Mouse (Mus musculus): ENCODE measurements at regions not wholly inside any gene's neighbourhood (a gene's known extent, or its start where the extent isn't known, plus 50 kb on each side); places are given as distances from the start of the nearest gene placed in this dataset.

DNA sequence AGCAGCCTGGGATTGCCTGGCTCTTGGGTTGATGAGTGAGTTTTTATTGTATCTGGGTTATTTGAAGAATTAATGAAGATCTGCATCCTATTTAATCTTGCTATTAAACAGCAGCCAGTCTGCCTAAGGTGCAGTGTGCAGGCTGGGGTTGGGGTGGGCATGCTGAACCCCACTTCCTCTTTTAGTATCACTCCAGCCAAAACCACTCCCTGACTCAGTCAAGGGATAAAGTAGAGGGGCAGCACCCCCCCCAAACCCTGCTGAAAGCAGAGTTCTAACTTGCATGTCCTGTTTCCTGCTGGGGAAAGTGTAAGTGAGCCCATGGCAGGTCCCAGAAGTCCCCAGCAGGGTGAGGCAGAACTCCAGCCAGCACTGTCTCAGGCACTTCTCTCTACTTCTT lies 292.7 kb upstream of the Rtl1 start:
- no peak for DNase-seq

DNA sequence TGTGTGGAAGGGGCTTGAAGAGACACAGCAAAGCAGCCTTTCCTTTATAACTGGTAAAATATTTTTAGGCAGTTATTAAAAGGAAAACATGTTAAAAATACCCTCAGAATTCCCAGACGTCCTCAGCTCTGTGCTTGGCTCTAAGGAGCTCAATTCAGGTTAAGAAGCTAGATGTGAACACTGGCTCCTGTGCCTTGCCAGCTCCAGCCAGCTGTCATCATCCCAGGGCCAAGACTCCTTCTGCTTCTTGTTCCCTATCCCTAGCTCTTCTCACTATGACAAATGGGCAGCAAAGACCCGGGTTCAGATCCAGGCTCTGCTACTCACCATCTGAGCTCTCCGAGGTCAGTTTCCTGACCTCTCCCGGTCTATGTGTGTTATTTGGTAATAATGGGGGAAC lies 293.5 kb upstream of the Rtl1 start:
- no peak for DNase-seq

DNA sequence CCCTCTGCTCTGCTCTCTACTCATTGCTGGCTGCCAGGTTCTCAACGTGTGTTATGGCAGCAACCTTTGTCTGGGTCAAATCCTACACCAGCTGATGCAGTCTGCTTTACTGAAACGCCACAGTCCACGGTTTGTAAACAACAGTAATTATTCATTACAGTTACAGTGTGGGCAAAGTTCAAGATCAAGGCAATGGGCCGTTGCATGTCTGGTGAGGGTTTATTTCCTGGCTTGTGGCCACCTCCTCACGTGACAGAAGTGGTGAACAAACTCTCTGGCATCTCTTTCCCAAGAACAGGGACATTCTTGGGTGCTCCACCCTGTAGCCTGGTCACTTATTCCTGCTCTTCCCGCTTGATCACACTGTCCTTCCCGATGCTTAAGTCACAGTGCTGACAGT lies 295.3 kb upstream of the Rtl1 start:
- no peak for DNase-seq

DNA sequence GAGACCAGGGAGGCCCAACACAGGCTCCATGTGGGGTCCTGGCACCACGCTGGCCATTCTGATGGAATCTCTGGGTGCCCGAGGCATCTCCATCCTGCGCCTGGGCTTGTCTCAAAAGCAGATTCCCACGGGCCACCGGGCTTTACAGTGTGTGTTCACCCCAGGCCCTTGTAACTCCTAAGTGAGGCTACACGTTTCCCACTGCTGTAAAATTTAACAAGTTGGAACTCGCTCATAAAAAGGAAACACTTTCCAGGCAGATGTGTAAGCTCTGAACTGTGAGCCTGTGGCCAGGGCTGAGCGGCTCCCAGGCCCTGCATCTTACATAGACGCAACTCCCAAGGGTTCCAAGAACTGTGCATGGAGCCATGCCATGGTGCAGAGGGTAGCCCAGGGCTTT lies 296.3 kb upstream of the Rtl1 start:
- DNase-seq, result no peak

DNA sequence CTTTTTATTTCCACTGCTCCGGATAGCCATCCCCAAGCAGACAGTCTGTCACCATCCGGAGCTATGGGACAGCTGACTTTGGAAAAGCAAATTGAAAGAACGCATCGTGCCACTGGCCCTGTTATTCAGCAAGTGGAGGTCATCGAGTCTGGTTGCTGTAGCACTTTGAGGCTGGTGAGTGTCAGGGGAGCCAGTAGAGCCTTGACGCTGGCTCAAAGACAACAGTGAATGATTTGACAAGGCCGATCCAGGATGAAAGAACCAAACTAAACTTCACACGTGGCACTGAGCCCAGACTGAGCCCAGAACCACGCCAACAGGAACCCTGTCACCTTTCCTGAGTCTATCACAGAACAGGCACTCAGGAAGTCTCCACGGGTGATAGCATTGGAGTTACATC lies 296.8 kb upstream of the Rtl1 start:
- no peak for DNase-seq

DNA sequence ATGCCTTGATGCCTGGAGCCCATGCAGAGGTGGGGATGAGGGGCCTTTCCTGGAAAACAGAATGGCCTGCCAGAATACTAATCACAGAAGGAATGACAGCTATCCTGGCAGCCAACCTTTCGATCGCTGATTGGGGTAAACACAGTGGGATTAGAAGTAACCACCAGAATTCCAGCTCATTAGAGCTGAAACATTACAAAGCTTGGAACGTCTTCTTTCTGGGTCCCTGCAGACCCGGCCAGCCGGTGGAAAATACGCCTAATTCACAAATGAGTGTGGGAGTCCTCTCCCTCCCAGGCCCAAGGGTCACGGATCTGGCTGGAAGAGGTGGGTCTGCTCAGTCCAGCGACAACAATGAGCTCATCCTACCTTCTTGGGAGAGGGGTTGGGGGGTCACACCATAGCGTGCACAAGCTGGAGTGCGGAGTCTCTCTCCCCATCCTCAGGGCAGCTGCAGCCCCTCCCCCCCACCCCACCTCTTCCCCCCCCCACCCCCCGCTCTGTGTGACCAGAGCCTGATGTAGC lies 297.8 kb upstream of the Rtl1 start:
- no peak for DNase-seq

DNA sequence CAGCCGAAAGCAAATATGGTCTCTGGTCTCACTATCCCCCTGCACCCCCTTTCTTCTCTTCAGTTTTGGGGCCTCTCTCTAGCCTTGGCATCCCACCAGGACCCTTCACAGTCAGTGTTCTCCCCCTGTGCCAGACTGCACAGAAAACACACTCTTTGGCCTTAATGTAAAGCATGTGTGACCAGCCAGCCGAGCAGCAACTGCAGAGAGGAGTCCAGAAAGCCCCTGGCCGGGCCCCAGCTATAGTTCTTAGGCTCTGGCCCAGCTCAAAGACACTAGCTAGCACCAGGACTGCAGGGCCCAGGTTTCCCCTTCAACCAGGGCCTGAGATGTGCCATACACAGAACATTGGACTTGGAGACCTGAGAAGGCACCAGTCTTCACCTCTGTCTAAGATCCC lies 299.3 kb upstream of the Rtl1 start:
- DNase-seq, result no peak

DNA sequence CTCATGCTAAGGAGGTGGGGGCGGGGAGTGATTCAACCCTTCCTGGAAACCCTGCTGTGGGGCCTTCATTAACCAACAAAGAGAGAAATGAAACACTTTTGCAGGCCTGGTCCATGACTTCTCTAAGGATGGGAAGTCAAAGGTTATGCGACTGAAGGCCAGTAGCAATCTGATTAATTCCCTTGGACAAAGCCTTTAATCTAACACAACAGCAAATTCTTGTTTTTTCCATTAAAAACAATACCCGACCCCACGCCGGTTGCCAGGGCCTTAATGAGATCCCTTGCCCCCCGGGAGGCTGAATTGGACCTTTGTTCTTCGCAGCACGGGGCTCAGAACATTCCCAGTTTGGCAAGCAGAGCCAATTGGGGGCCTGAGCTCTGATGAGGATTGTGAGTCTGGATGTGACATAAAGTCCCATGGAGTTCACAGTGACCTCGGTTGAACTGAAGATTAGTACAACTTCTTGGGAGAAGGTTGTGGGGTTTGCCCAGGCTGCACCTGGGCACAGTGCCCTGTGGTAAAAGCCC lies 310.9 kb upstream of the Rtl1 start:
- no peak for DNase-seq

DNA sequence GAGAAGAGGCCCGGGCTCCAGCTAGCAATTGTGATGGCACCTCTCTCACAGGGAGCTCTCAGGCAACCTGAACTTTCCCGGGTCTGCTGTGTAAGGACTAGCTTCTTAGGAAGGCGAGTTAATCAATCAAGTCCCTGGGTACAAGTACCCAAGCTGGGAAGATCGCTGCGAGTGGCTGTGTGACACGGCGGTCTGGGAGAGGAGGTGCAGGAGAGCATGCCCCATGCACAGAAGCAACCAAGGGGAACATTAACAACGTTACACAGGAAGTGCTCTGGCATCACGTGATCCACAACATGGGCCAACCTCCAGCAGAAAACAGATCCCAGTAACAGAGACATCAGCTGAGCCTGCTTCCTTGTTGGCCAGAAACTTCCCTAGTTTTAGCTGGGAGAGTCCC lies 311.4 kb upstream of the Rtl1 start:
- DNase-seq, result no peak

DNA sequence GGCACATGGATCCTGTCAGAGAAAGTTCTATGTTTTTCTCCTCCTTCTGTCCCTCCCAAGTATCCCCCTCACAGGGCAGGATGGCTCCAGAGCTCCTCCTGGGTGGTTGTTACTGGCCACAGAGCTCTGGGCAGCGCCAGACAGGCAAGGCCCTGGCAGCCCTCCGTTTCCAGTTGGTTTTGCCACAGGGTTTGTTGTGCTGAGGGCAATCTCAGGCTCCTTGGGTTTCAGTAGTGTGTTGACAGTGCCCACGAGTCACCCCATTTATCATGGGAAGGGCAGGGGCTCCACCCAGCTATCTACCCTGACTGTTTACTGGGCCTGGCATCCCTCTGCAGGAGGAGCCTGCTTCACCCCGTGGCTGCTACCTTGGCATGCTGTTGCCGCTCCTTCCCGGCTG lies 317.6 kb upstream of the Rtl1 start:
- no peak for DNase-seq

DNA sequence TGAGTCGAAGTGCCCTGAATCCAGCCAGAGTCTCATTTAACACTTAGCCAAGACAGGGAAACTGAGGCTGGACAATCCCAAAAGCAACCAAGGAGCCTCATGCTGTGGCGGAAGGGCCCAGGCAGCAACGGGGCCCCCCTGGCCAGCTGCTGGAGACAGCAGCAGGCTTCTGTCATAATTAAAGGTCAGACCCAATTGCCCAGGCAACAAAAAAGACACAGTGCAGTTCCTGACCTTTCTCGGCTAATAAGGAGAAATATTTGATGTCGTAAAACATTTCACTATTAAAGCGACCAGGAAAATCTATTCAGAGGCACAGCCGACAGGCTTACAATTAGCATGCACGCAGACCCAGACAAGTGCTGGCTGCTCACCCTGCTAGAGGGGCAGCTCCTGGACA lies 318.8 kb upstream of the Rtl1 start:
- no peak for DNase-seq

DNA sequence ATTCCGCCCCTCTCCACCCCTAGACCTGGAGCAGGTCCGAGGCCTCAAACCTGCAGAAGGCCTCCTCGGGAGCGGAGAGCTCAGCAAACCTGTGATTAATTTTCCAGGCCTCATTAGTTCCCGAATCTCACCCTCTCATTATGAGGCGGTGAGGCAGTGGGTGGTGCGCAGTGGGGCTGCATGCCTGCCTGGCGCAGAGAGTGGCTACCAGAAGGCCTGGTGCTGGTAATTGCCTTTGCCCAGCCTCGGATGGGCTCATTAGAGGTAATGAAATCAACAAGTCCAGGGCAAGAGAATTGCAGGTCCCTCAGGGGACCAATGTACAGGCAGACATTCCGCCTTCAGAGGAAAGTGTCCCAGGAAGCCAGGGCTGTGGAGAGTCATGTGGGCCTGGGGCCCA lies 322.0 kb upstream of the Rtl1 start:
- no peak for DNase-seq

DNA sequence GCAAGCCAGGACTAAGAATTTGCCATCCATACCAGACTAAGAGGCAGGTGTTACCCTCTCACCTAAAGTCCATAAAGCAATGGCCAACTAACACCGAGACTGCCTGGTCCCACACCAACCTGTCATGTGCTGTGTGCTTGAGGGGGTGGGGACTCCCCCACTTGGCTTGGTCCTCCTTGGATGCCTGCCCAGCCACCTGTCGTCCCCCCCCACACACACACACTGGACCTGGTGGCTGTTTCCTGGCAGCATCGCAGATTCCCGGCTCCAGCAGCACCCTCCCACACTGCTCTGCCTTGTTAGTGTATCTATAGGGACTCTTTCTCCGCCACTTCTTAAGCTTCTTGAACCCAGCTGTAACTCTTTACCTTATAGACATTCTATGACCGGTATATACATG lies 325.7 kb upstream of the Rtl1 start:
- DNase-seq, result no peak

DNA sequence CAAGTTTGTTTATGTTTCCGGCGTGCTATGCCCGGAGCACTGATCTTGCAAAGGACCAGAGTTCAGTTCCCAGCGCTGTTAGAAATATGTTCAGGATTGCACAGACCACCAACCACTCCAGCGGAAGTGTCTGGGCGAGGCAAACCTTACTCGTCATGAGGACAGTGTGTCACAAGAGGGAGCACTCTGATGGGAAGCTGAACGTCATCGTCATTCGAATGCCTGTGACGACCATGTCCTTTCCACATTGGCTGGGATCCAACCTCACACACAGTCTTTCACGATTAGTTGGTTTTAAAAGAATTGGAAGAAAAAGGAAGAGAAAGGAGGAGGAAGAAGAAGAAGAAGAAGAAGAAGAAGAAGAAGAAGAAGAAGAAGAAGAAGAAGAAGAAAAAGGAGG lies 326.5 kb upstream of the Rtl1 start:
- no peak for DNase-seq

DNA sequence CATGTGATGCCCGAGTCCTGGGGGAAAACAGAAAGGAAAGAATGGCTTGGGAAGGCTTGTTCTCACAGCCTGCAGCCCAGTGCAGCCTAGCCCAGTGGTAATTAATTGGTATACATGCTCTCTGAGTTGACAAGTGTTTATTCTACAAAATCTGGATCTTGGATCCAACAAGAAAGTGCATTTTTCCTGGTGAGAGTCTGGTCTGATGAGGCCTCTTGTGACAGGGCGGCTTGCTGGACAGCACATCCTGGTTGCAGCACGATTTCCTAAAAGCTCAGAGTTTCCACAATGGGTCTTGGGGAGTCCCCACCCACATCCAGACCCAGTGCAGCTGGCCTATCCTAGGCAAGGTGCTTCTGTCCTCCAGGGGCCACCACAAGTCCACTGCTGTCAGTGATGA lies 332.7 kb upstream of the Dio3 start:
- DNase-seq, result no peak

DNA sequence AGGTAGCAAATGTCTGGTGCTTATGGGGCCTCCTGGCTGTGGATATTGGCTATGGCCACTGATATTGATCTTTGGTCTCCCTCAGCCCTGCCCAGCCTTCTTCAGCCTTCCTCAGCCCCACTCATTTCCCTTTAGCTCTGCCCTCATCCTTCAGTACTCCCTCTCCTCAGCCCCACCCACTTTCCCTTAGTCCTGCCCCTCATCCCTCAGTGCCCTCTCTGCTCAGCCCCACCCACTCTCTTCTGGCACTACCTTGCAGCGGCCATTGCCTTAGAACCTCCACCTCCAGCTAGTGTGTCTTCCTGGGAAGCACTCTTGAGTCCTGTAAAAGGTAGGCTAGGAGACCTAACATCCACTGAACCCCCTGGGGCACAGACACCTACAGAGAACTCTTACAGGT lies 331.9 kb upstream of the Dio3 start:
- no peak for DNase-seq

DNA sequence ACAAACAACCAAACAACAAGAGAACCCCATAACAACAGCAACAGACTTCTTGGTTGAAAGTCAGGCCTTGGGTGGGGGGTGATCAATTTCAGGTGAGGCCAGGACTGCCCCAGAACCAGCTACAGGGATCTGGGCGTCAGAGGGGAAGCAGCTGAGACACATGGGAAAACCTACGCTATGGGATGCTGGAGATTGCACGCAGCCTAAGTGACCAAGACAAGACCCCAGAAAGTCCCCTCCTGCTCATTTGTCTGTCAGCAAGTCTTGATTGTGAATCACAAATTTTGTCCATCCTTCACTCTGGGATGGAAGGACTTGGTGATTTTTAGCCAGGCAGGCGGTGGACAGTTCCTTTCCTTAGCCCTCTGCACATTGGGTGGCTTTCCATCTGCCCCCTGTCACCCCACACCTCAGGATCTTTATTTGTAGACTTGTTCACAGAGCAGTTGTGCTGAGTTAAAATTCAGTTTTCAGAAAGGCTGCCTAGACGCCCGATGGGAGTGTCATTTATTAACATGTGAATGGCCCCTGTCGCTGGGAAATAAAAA lies 330.9 kb upstream of the Dio3 start:
- DNase-seq, result no peak

DNA sequence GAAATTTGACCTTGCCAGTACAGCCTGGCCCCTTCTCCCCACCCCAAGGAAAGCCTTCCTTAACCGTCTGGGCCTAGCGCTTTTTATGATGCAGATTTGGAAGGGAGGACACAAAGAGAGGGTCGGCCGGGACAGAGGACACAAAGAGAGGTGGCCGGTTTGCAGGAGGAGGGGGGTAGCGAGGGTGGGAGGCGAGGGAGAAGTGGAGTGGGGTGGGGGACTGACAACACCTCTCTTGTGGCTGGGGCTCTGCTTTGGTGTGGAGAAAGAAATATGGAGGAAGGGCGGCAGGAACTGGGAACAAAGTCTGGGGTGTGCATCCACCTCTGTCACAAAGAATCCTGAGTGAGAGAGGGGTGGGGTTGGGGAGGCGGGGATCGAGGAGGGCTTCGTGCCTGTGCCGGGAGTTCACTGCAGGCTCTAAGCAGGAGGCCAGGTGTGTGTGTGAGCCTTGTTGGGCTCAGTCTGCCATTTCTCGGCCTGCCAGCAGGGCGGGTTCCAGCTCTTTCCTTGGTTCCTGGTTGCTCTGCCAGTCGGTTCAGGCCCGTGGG lies 330.4 kb upstream of the Dio3 start:
- no peak for DNase-seq

DNA sequence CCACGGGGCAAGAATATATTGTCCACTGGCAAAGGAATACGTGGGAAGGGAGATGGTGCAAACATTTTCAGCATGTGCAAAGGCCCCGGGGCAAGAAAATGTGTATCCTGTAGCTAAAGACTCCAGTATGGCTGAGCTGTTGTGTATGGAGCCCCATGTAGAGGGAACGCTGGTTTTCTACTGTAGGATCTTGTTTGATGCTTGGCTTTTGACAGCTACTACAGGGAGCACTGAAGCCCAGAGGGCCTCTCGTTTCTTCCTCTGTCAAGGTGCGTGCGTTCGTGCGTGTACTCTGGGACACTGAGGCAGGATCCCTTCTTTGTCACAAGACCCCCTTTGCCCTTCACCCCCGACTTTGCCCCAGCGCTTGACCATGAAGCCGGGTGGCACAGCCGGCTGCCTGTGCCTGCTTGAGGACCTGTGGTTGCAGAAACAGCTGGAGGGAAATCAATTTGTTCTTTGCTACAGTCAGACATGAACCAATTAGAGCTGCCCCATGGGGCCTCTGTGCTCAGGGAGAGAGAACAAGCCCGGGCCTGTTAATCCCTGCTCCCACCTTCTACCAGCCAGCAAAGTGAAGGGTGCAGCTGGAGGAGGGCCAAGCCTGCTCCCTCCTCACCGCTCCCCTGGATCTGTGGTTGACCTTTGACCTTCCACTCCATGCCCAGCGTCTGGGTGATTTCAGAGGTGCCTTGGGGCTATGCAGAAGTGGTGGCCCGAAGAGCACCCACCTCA lies 329.5 kb upstream of the Dio3 start:
- DNase-seq, result no peak

DNA sequence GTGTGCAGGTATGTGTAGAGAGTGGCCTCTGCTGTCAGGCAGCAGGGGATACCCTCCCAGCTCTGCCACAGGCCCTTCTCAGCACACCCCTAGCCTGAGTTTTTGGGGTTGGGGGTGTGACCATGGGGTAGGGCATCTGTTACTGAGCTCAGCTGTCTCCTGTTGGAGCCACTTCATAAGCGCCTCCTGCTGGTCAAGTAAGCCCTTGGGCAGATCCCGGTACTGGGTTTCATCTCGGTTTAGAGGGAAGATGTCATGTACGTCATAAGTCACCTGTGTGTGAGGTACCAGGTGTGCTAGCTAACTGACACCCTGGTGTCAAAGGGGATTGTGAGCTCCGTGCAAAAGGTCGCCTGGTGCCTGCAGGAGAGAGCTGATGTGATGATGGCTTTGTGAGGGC lies 328.2 kb upstream of the Dio3 start:
- DNase-seq, result no peak

DNA sequence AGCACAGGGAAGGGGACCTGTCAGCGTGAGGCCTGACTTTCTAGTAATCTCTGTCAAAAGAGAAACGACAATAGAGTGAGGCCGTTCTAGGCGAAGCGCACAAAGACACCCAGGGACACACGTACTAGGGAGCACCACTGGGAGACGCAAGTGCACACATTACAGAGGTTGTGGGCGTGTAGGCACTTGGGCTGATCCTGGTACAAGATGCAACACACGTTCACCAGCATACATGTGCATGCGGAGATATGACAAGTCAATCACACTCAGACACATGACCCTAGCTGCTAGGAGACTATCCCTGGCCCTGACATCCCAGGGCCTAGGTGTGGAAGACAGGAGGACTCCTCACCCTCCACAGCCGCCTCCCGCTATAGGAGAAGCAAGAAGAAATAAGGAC lies 327.4 kb upstream of the Dio3 start:
- no peak for DNase-seq

DNA sequence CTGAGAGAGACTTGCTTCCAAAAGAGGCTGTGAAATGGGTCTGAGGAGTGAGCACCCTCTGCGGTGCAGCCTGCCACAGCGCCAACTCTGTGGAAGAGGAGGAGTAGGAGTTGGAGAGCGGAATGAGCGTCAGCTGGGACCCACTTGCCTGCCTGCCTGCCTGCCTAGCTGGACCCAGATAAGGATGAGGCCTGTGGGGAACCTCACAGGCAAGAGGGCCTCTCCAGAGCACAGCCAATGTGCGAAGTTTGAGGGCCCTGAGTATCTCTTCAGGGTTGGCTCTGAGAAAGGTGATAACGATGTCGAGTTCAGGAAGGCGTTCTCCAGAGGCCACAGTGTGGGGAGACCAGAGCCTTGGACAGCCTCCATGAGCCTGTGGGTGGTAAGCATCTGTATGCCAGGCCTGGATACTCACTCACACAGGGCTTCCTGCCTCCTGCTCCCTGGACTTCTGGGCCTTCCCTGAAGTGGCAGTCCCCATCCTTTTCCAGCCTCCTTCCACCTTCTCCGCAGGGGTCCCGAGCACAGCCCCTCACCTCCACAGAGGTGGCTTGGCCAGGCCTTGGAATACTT lies 326.9 kb upstream of the Dio3 start:
- no peak for DNase-seq

DNA sequence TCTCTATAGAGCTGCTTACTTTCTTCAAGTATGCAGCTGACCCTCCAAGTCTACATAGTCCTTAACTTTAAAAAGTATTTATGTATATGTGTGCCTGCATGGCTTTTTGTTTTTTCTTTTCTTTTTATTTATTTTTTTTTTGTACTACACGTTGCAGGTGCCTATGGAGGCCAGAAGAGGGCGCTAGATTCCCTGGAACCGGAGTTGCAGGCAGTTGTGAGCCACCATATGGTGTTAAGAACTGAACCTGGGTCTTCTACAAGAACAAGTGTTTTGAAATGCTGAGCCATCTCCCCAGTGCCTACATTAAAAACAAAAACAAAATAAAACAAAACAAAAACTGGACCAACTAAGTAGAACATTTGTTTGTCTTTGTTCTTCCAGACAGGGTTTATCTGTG lies 325.9 kb upstream of the Dio3 start:
- DNase-seq, result no peak

DNA sequence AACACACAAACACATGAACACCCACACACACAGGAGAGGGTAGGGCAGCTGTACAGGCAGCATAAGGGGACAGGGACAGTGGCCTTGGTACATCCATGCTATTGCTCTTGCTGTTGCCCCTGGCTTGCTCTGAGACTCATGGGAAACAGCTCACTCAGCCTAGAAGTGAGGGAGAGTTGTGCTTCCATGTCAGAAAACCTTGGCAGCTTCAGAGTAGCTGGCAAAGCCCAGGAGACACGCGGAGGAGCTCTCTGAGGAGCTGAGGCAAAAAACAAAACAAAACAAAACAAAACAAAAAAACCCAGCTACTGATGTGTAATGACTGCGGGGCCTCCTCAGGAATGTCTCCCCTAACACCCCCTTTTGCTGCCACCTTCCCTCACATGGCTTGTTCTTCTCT lies 321.6 kb upstream of the Dio3 start:
- DNase-seq, result no peak
